Mouse (Mus musculus): ENCODE measurements around the gene Tmppe.

The Tmppe gene

GRCm38 (mm10) chr9:114442893-114443292 lies 42.0 kb downstream of the Tmppe start:
- DNase-seq (ENCODE audit: low spot score in 2 of 2): no peak

GRCm38 (mm10) chr9:114443351-114443750 lies 42.4 kb downstream of the Tmppe start:
- no peak for DNase-seq (ENCODE audit: low spot score in 2 of 2)

- DNase-seq (ENCODE audit: low spot score in 2 of 2): no peak
Observed at GRCm38 (mm10) chr9:114446887-114447286, 46.0 kb downstream of the Tmppe start.

DNA sequence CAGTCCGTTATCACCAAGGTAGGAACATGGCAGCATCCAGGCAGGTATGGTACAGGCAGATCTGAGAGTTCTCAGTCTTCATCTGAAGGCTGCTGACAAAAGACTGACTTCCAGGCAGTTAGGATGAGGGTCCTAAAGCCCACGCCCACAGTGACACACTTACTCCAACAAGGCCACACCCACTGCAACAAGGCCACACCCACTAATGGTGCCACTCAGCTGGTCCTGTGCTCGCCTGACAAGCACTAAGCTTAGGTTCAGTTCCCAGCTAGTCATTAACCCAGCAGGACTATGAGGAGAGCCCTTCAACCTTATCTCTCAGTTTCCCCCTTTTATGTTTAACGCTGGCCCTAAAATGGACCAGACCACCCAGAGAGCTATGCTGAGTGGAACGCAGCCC lies 47.8 kb downstream of the Tmppe start:
- no peak for DNase-seq (ENCODE audit: low spot score in 2 of 2)

- DNase-seq (ENCODE audit: low spot score in 2 of 2): no peak
Observed at GRCm38 (mm10) chr9:114449120-114449754, 48.3 kb downstream of the Tmppe start.

GRCm38 (mm10) chr9:114451615-114452014 lies 50.7 kb downstream of the Tmppe start:
- DNase-seq (ENCODE audit: low spot score in 2 of 2): no peak

GRCm38 (mm10) chr9:114452418-114452817 lies 51.5 kb downstream of the Tmppe start:
- DNase-seq (ENCODE audit: low spot score in 2 of 2): no peak

DNA sequence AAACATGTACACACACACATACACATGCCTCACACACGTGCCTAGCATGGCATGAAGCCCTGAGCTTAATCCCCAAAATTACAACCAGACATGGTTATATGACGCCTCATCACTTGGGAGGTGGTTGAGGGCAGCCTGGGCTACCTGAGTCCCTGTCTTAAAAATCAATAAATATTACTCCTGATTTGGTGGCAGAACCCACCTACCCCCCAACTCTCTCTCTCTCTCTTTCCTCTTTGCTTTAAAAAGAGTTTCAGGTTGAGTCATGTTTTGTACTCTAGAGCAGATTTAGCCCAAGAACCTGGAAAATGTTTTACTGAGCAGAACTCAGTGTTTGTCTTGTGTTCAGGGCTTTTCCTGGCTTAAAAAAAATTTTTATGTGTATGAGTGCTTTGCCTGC lies 54.5 kb downstream of the Tmppe start:
- DNase-seq (ENCODE audit: low spot score in 2 of 2): no peak
